ENCODE assay signal across 18 mouse cellular contexts in genomic region chr1:191348592-191348991, GRCm38 (mm10). TPM values are rescaled to one million over a fixed set of nuclear protein-coding genes. Genes with fewer than 3 reads are reported as not detected.
DNase-seq lines count a peak whose midpoint lies in the region; ATAC-seq lines count a peak whose summit lies in the region.
"Had no signal": no experiment of that assay in that cellular context is flagged by ENCODE, and none has a peak within 500 bp of the region (broad histone marks: within the 10 kb centered on the region; RNA-seq: fewer than 3 reads in every experiment).

No protein-coding gene starts in this region.

- H3K27ac ChIP-seq in heart, embryonic 13.5 days (replicated peaks), result peak overlapping the region; percentile 82
- H3K27ac ChIP-seq in lung, embryonic 15.5 days, result peak overlapping the region; percentile 81; the same call in 1 of the 2 replicates
- peak overlapping the region; percentile 26; the same call in 1 of the 2 replicates for H3K27ac ChIP-seq in stomach, embryonic 15.5 days
- peak overlapping the region; percentile 37; the same call in 1 of the 2 replicates for H3K27ac ChIP-seq in stomach, embryonic 16.5 days (ENCODE audit: low read length)
- H3K27ac ChIP-seq: forebrain, embryonic 13.5 days; gastrocnemius, adult 2 months; hindbrain, embryonic 12.5 days had no signal

- no peak overlapping the region for H3K4me3 ChIP-seq in heart, embryonic 13.5 days
- H3K4me3 ChIP-seq in lung, embryonic 15.5 days, result no peak overlapping the region
- H3K4me3 ChIP-seq in stomach, embryonic 15.5 days (replicated peaks), result no peak overlapping the region
- H3K4me3 ChIP-seq in stomach, embryonic 16.5 days (replicated peaks; ENCODE audit: low read length), result no peak overlapping the region
- H3K4me3 ChIP-seq: embryonic facial prominence, embryonic 13.5 days; forebrain, embryonic 13.5 days; gastrocnemius, adult 2 months; hindbrain, embryonic 12.5 days had no signal

- H3K36me3 ChIP-seq in heart, embryonic 13.5 days, result peaks cover 88% of the 10 kb centered on the region
- peaks cover 31% of the 10 kb centered on the region for H3K36me3 ChIP-seq in lung, embryonic 15.5 days
- peaks cover 24% of the 10 kb centered on the region for H3K36me3 ChIP-seq in stomach, embryonic 15.5 days
- peaks cover 11% of the 10 kb centered on the region for H3K36me3 ChIP-seq in stomach, embryonic 16.5 days (ENCODE audit: control insufficient read depth, insufficient read depth, low read length)

- no peaks in the 10 kb centered on the region for H3K9me3 ChIP-seq in heart, embryonic 13.5 days
- H3K9me3 ChIP-seq in lung, embryonic 15.5 days, result no peaks in the 10 kb centered on the region
- H3K9me3 ChIP-seq in stomach, embryonic 15.5 days, result no peaks in the 10 kb centered on the region
- H3K9me3 ChIP-seq in stomach, embryonic 16.5 days (replicated peaks; ENCODE audit: control insufficient read depth, low read length), result no peaks in the 10 kb centered on the region
- H3K9me3 ChIP-seq: embryonic facial prominence, embryonic 13.5 days; forebrain, embryonic 13.5 days; hindbrain, embryonic 12.5 days had no signal

- 64% methylated on average over 2 of the region's 2 CpGs for WGBS in heart, embryonic 13.5 days
- WGBS in lung, embryonic 15.5 days, result 36% methylated on average over 2 of the region's 2 CpGs
- 70% methylated on average over 2 of the region's 2 CpGs for WGBS in stomach, embryonic 15.5 days
- 56% methylated on average over 2 of the region's 2 CpGs for WGBS in stomach, embryonic 16.5 days

- no peaks in the 10 kb centered on the region for H3K27me3 ChIP-seq in heart, embryonic 13.5 days (replicated peaks)
- no peaks in the 10 kb centered on the region for H3K27me3 ChIP-seq in lung, embryonic 15.5 days
- H3K27me3 ChIP-seq in stomach, embryonic 15.5 days (replicated peaks), result no peaks in the 10 kb centered on the region
- H3K27me3 ChIP-seq in stomach, embryonic 16.5 days (ENCODE audit: control insufficient read depth, insufficient read depth, low read length), result no peaks in the 10 kb centered on the region
- H3K27me3 ChIP-seq: embryonic facial prominence, embryonic 13.5 days; forebrain, embryonic 13.5 days; hindbrain, embryonic 12.5 days had no signal

- peaks cover 37% of the 10 kb centered on the region for H3K4me1 ChIP-seq in heart, embryonic 13.5 days
- H3K4me1 ChIP-seq in lung, embryonic 15.5 days, result peaks cover 25% of the 10 kb centered on the region
- 0 out of 2 replicates have a peak, but pooled peaks cover 4% of the 10 kb centered on the region for H3K4me1 ChIP-seq in stomach, embryonic 15.5 days
- peaks cover 15% of the 10 kb centered on the region for H3K4me1 ChIP-seq in stomach, embryonic 16.5 days (ENCODE audit: control insufficient read depth, insufficient read depth, low read length)
- H3K4me1 ChIP-seq: forebrain, embryonic 13.5 days; hindbrain, embryonic 12.5 days had no signal

- peak overlapping the region; percentile 21; the same call in 1 of the 2 replicates for H3K4me2 ChIP-seq in heart, embryonic 13.5 days
- no peak overlapping the region for H3K4me2 ChIP-seq in lung, embryonic 15.5 days
- no peak overlapping the region for H3K4me2 ChIP-seq in stomach, embryonic 15.5 days
- H3K4me2 ChIP-seq in stomach, embryonic 16.5 days (ENCODE audit: low read depth, low read length), result no peak overlapping the region
- H3K4me2 ChIP-seq: embryonic facial prominence, embryonic 13.5 days; forebrain, embryonic 13.5 days; hindbrain, embryonic 12.5 days had no signal

- no peak for DNase-seq in heart, adult 11 months
- DNase-seq in lung, postnatal 25 days (ENCODE audit: low spot score), result no peak
- DNase-seq: adrenal gland, adult 2 months; adrenal gland, postnatal 25 days; cerebellum, adult 18-20 months; cerebellum, adult 9-11 months; cerebellum, postnatal 36 days; gastrocnemius, adult 2 months; gastrocnemius, postnatal 25 days had no signal

- H3K9ac ChIP-seq in heart, embryonic 13.5 days, result peak overlapping the region; percentile 40; the same call in 1 of the 2 replicates
- H3K9ac ChIP-seq in lung, embryonic 15.5 days, result no peak overlapping the region
- H3K9ac ChIP-seq in stomach, embryonic 15.5 days, result no peak overlapping the region
- H3K9ac ChIP-seq in stomach, embryonic 16.5 days (ENCODE audit: low read length), result no peak overlapping the region
- H3K9ac ChIP-seq: embryonic facial prominence, embryonic 13.5 days; forebrain, embryonic 13.5 days; hindbrain, embryonic 12.5 days had no signal

- no peak for ATAC-seq in heart, embryonic 13.5 days (ENCODE audit: extremely low read depth, insufficient number of reproducible peaks, low FRiP score, low TSS enrichment)
- 0 out of 2 replicates have a peak, but pooled peaks have one; percentile 21 for ATAC-seq in lung, embryonic 15.5 days (ENCODE audit: borderline replicate concordance, extremely low read depth, low FRiP score, low TSS enrichment)
- ATAC-seq in stomach, embryonic 15.5 days (ENCODE audit: insufficient read depth, low FRiP score, low read depth), result no peak
- ATAC-seq in stomach, embryonic 16.5 days (ENCODE audit: insufficient read depth, low FRiP score), result no peak
- ATAC-seq: forebrain, embryonic 13.5 days; hindbrain, embryonic 16.5 days; inflammation-experienced regulatory T-cells, adult 6 months had no signal

RNA-seq across cellular contexts. Expression of gene Tmem206, which starts 22.9 kb away (rescaled TPM):
- polyA plus RNA-seq in heart, embryonic 13.5 days (2015; fragmentation: Nextera tagmentation; extraction: Ambion mirVana), result 16.2 and 17.6 TPM in 2 replicates
- polyA plus RNA-seq in lung, embryonic 15.5 days (2015; fragmentation: Nextera tagmentation; extraction: Ambion mirVana), result 21.5 and 22.7 TPM in 2 replicates
- 20.0 and 20.8 TPM in 2 replicates for polyA plus RNA-seq in stomach, embryonic 15.5 days (2015; fragmentation: Nextera tagmentation; extraction: Ambion mirVana)
- polyA plus RNA-seq in stomach, embryonic 16.5 days (2015; fragmentation: Nextera tagmentation; extraction: Ambion mirVana), result 18.2 and 18.3 TPM in 2 replicates

RNA-seq across cellular contexts. Expression of gene Nenf, which starts 30.6 kb away (rescaled TPM):
- 98.9 and 104 TPM in 2 replicates for polyA plus RNA-seq in heart, embryonic 13.5 days (2015; fragmentation: Nextera tagmentation; extraction: Ambion mirVana)
- polyA plus RNA-seq in lung, embryonic 15.5 days (2015; fragmentation: Nextera tagmentation; extraction: Ambion mirVana), result 103 and 115 TPM in 2 replicates
- 105 and 110 TPM in 2 replicates for polyA plus RNA-seq in stomach, embryonic 15.5 days (2015; fragmentation: Nextera tagmentation; extraction: Ambion mirVana)
- 86.0 and 91.3 TPM in 2 replicates for polyA plus RNA-seq in stomach, embryonic 16.5 days (2015; fragmentation: Nextera tagmentation; extraction: Ambion mirVana)

RNA-seq across cellular contexts. Expression of gene Ppp2r5a, which starts 54.5 kb away (rescaled TPM):
- 21.2 and 22.6 TPM in 2 replicates for polyA plus RNA-seq in heart, embryonic 13.5 days (2015; fragmentation: Nextera tagmentation; extraction: Ambion mirVana)
- 27.1 and 32.2 TPM in 2 replicates for polyA plus RNA-seq in lung, embryonic 15.5 days (2015; fragmentation: Nextera tagmentation; extraction: Ambion mirVana)
- polyA plus RNA-seq in stomach, embryonic 15.5 days (2015; fragmentation: Nextera tagmentation; extraction: Ambion mirVana), result 29.6 and 29.8 TPM in 2 replicates
- 13.9 and 14.7 TPM in 2 replicates for polyA plus RNA-seq in stomach, embryonic 16.5 days (2015; fragmentation: Nextera tagmentation; extraction: Ambion mirVana)

Comparison
In these comparisons a context has a peak if more than half of its experiments do, and no peak if none do; other contexts are left out.
1. H3K27ac ChIP-seq: peak in every context shown above with its lines; median percentile 82 in heart, embryonic 13.5 days; 81 in lung, embryonic 15.5 days; 37 in stomach, embryonic 16.5 days; 26 in stomach, embryonic 15.5 days.